Mouse (Mus musculus): ENCODE measurements around the gene Rpl3. TPM values are rescaled to one million over a fixed set of nuclear protein-coding genes. Genes with fewer than 3 reads are reported as not detected.
"Not testable (repeated sequence)": the region's sequence is repeated elsewhere in the genome, so short reads cannot be mapped to it uniquely, and the experiment has no call there.

The Rpl3 gene
- 100 to 1,000 TPM; 600 to 628 TPM for total RNA-seq (2021)
- long read RNA-seq, transcript Rpl3-204 (9 exons, 1,877 nt) = minor isoform, 5 of 581 reads
- long read RNA-seq, transcript Rpl3-201 (10 exons, 1,351 nt) = major isoform, 553 of 581 reads
- long read RNA-seq, partial matches to known transcripts = 11 of 581 reads
- long read RNA-seq, other reads (novel, unspliced or antisense) = 12 of 581 reads

DNA sequence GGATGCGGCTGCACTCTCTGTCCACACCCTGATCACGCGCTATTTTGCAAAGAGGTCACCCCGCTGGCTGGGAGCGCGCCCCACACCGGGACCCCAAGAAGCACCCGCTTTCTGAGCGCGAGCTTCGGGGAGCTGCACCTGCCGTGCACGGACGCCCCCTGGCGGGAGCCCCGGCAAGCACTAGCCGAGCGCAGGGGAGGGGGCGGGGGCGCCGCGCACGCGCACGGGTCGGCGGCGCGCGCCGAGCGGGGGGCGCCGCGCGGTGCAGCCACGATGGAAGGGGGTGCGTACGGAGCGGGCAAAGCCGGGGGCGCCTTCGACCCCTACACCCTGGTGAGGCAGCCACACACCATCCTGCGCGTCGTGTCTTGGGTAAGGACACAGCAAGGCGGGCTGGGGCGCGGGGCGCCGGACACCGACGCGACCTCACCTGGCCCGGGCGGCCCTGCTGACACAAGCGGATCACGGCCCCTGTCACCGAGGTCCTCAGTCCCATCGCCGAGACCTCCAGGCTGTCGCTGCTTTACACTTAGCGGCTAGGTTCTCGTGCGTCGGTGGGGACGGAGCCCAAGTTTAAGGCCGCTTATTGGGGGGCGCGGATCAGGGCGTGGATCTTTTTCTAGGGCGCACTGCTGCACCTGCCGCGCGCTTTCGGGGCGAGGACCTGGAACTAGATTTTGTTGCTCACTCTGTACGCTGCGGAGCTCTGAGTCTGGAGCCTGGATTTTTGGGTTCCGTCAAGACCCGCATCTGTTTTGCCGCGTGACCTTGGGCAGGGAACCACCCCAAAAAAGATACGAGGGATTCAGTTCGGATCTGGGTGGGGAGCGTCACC lies at the start of gene Rpl3, which contains the start of gene Syngr1:
Gene Rpl3, minus strand, starts transcription at position 748 of the 835 bp plus-strand sequence.
Gene Syngr1, plus strand, starts transcription at position 214 of the 835 bp plus-strand sequence.
- DNase-seq (ENCODE audit: low spot score in 2 of 2) = peak; percentile 75 to 89

DNA sequence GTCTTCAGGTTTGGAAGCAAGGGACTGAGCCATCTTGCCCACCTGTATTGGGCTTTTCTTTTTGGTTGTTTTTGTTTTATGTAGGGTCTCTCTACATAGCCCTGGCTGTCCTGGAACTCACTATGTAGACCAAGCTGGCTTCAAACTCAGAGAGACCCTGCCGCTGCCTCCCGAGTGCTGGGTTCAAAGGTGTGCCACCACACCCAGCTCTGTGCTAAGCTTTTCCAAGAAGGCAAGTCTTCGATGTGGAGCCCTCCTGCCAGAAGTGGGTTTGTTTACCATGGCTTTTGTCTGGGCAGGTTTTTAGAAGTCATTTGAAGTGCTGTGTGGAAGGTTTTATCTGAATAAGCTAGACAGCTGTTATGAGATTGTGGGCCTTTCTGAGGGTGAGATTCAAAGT lies 49.2 kb upstream of the Rpl3 start:
- DNase-seq (ENCODE audit: low spot score in 2 of 2) = no peak

DNA sequence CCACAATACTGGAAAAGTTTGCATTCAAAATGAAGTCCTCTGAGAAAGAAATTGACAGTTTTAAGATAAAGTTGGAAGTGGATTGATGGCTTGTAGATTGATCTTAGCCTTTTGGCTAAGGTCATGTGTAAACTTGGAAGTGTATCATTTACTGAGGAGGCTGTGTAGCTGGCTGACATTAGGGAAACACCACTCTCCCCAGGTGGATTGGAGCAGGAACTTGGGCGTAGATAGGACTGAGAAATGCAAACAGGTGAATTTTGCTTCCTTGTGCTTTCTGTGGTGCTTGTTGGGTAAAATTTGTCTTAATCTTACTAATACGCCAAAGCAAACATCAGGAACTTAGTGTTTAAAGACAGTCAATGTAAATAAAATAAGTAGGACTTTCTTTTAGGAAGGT lies 48.6 kb upstream of the Rpl3 start:
- no peak for DNase-seq (ENCODE audit: low spot score in 2 of 2)

DNA sequence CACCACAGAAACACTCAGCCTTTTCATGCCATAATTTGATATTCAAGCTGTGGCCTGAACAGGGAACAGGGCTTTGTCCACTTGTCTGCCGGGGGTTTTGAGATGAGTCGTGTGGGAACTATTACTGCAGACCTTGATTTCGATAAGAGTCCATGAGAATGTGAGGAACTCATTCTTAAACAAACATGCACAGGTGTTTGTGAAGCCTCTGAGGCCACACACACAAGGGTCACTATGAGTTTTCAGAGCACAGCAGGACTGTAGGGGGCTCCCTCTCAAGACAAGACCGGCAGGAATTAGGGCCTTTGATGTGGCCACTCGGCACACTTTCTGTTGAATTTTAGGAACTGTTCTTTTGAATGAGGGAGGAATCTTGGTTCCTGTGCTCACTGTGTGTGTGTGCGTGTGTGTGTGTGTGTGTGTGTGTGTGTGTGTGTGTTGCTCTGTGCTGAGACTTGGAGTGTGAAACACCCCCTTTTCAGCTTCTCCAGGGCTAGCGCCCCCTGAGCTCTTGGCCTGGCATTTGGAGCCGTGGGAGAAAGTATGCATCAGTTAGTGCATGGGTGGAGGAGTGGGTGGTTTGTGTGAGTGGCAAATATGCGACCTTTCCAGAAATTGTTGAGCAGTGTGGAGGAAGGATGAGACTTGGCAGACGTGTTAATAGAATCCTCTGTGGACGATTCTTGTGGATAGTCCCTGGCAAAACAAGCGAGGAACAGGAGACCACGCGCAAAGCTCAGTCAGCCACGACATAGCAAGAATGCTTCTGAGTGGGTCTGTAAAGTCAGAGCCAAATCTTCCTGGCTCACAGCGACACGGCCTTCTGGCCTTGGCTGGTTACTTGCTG lies 46.5 kb upstream of the Rpl3 start:
- DNase-seq (ENCODE audit: low spot score in 2 of 2) = peak; percentile 69 to 79

DNA sequence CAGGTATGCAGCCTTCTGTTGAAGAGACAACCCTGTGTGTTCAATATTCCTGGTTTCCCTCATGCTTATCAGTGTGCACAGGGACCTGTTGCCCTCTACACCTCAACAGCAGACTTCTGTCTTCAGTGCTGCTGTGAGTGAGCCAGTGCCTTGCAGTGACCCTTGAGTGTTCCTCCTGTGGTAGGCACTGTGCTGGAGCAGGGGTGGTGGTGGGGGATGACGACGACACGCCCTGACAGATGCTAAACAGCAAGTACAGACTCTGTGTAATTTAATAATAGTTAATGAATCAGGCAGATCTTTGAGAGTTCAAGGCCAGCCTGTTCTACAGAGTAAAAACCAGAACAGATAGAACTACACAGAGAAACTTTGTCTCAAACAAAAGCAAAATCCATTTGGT lies 45.0 kb upstream of the Rpl3 start:
- DNase-seq (ENCODE audit: low spot score in 2 of 2) = no peak

DNA sequence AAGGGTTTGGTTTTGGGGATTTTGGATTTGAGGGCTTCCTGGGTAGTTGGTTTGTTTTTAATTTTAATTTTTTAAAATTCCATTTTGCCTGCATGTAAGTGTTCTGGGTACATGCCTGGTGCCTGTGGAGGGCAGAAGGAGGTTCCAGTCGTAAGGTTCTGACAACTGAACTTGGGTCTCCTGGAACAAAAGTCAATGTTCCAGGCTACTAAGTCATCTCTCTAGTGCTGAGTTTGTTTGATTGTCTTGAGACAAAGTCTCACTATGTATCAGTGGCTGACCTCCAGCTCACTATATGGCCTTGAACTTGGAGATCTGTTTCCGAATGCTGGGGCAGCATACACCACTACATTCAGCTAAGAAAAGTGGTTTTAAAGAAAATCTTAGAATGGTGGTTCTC lies 43.8 kb upstream of the Rpl3 start:
- DNase-seq (ENCODE audit: low spot score in 2 of 2) = no peak

DNA sequence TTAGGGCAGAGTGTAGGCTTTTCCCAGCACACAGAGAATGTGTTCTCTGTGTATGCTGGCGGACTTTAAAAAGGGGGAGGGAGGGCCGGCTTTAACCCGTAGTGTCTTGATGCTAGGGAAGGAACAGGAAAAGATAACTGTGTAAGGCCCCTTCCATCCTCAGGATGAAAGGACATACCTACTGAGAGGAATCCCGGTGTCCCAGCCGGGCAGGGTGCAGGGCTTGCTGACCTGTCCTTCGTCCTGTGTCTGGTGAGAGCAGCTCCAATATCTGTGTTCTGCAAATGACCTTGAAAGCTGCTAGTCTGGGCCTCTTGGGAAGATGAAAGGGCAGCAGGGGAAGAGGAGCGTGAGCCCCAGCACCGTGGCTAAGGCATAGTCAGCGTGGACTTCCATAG lies 42.8 kb upstream of the Rpl3 start:
- DNase-seq (ENCODE audit: low spot score in 2 of 2) = peak in 1 of 2 experiments; percentile 19

DNA sequence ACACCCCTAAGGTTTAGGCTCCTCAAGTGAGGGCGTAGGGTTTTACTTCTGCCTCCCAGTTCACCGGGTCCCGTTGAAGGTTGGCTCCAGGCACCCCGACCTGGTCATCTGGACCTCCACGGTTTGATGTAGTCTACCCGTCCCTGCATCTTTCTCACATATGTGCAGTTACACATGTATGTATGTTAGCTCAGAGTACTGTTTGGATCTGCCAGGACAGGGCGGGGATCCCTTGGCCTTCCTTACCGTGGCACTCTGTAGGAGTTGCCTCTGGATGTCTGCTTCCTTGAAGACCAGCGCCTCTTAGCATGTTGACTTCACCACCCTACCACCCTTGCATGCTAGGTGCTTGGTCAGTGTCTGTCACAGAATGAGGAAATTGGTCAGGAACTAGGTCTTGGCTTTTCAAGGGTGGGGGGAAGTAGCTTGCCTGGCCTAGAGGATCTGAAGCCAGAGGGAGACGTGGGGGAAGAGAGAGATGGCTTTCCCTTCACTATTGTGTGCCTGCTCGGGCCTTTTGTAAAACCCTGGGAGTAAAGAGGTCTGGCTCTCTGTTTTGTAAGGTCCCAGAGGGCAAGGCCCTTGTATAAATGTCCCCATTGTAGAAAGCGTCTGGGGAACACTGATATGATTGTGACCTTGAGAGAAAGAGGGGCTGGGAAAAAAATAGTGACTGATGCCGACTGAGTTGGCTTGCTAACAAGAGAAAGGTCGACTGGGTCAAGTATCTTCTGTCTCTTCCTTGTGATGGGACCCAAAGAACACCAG lies 42.2 kb upstream of the Rpl3 start:
- DNase-seq (ENCODE audit: low spot score in 2 of 2) = peak in 1 of 2 experiments; percentile 25

DNA sequence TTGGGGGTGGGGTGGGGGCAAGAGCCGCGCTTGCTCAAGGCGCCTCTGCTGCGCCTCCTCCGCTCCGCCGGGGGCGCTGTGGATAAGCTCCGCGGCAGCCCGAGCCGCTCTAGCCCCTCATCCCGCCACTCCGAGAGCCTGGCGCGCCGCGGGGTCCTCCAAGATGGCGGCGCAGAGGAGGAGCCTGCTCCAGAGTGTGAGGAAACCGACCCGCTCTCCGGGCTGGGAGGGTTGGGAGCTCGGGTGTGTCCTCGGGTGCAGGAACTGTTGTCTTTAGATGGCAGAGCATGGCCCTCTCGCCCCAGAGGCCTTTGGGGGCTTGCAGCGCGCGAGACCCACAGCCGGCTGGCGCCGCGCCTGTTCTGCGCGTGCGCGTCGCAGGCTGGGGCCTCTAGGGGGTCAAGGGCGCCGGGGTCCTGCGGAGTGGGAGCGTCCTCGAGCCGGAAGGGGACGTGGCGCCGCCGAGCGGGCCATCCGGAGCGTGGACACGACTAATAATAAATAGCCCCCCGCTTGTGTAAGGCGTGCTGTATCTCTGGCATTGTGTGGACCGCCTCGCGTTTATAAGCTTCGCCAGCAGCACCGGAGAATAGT lies 41.4 kb upstream of the Rpl3 start, which contains the start of gene Tab1:
Gene Tab1, plus strand, starts transcription at position 135 of the 594 bp plus-strand sequence.
- peak; percentile 87 to 93 for DNase-seq (ENCODE audit: low spot score in 2 of 2)

DNA sequence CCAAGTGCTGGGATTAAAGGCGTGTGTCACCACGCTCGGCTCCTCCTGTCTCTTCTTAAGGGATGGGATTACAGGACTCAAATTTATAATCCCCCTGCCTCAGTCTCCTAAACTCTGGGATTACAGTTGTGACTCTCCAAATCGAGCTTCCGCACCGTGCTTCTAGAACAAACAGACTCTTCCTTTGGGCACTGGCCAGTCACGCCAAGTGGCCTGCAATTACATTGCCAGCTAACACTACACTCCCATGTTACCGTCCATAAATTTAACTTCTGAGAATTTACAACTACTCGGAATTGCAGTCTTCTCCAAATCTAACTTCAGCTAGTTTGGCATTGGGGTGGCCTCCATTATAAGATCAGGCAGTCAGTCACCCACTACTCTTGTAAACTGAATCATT lies 40.8 kb upstream of the Rpl3 start:
- no peak for DNase-seq (ENCODE audit: low spot score in 2 of 2)

DNA sequence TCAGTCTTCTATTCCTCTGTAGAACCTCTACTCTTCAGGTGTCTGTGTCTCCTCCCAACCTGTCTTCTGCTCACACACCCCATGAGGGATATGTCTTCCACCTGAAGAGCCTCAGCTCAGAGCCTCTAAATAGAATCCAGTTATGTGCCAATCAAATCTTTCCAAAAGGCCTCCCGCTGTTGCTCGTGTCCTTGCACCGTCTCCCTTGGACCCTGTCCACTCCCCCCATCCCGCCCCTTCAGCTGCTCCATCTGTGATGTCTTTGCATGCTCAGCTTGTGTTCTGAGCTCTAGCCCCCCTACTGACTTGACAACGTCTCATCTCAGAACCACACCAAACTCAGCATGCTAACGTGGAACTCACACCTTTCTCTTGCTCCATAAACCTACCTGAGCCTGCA lies 39.8 kb upstream of the Rpl3 start:
- no peak for DNase-seq (ENCODE audit: low spot score in 2 of 2)

DNA sequence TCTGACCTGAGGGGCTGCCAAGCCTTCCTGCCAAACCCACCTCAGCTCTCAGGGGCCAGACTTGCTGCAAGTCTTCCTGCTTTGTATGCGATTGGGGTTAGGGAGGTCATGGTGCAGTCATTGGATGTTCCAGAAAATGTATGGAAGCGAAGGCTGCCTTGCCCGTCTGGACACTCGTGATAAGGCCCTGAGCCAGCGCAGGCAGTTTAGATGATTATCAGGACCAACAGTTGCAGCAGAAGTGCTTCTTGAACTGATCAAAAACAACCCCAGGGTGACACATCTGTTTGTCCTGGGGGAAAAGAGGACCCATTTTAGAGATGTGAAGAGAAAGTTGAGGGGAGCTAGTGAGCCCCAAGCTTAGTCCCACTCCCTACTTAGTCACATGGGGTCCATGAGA lies 39.0 kb upstream of the Rpl3 start:
- DNase-seq (ENCODE audit: low spot score in 2 of 2) = no peak

DNA sequence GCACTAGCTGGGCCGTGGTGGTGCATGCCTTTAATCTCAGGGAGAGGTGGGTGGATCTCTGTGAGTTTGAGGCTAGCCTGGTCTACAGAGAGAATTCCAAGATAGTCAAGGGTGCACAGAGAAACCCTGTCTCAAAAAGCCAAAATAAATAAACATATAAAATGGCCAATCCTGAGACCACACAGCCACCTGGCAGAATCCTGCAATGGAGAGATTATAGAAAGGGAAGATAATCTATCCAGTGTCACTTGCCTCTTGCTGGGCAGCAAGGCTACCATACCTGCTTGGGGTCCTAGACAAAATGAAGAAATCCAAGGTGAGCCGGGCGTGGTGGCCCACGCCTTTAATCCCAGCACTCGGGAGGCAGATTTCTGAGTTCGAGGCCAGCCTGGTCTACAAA lies 38.3 kb upstream of the Rpl3 start:
- no peak for DNase-seq (ENCODE audit: low spot score in 2 of 2)

DNA sequence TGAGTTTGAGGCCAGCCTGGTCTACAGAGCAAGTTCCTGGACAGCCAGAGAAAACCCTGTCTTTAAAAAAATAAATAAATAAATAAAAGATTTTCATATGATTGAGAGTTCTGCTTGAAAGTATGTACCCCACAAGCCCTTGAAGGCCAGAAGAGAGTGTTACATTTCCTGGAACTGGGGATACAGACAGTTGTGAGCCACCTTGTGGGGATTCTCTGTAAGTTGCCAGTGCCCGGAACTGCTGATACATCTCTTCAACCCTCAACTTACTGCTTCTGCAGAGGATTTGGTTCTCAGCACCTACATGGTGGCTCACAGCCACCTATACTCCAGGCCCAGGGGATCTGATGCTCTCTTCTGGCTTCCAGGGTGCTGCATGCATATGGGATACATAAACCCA lies 35.5 kb upstream of the Rpl3 start:
- no peak for DNase-seq (ENCODE audit: low spot score in 2 of 2)

DNA sequence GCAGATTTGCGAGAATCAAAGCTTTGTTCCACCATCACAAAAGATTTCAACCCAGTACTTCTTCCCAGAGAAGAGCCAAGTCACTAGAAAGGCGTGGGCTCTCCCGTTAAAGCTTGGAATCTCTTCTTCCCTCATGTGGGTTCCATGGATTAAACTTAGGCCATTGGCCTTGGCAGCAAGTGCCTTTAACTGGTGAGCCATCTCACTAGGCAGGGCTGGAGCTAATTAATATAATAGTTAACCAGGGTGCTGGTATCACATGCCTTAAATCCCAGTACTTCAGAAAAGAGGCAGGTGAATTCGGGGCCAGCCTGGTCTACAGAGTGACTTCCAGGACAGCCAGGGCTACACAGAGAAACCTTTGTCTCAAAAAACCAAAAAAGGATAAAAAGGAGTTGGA lies 33.0 kb upstream of the Rpl3 start:
- DNase-seq (ENCODE audit: low spot score in 2 of 2) = no peak

DNA sequence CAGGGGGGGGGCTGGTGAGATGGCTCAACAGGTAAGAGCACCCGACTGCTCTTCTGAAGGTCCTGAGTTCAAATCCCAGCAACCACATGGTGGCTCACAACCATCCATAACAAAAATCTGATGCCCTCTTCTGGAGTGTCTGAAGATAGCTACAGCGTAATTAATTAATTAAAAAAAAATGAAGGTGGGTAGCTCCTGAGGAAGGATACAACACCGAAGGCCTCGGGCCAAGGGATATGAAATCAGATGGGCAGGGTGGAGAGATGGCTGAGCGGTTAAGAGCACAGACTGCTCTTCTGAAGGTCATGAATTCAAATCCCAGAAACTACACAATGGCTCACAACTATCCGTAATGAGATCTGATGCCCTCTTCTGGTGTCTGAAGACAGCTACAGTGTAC lies 30.8 kb upstream of the Rpl3 start:
- not testable (repeated sequence) for DNase-seq (ENCODE audit: low spot score in 2 of 2)

DNA sequence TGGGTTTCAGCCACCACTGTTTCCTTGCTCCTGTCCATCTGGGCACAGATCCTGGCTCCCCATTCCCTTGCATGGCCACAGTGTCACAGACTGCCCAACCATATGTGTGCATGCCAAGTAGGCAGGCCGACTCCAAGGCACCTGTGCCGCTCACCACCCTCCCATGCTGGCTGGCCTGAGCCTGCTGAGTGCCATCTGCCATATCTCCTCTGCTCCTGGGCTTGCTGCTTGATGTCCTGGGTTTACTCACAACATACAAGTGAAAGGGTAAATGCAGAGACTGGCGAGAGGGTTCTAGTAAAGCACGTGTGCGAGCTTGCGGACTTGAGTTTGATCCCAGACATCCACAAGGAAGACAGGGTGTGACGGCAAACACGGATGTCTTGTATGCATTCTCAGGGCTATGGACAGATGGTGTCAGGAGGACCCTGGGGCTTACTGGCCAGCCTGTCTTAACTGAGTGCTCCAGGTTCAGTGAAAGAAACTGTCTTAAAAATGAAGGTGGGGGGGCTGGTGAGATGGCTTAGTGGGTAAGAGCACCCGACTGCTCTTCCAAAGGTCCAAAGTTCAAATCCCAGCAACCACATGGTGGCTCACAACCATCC lies 30.2 kb upstream of the Rpl3 start:
- no peak for DNase-seq (ENCODE audit: low spot score in 2 of 2)

DNA sequence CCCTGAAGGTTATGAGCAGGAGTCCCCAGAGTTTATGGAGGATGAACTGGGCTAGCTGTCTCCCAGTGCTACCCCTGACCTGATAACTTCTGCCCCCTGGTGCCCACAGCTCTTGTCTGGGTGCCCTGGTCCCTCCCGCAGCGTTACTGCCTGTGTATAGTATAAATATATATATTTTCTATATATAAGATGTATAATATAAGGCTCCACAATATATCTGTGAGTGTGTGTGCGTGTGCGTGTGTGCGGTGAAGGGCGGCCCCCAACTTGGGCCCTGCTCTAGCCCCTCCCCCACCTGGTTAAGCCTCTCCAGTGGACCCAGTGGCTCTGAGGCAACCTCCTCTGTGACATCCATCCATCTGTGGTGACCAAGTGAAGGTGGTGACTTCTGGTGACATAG lies 27.4 kb upstream of the Rpl3 start:
- no peak for DNase-seq (ENCODE audit: low spot score in 2 of 2)

DNA sequence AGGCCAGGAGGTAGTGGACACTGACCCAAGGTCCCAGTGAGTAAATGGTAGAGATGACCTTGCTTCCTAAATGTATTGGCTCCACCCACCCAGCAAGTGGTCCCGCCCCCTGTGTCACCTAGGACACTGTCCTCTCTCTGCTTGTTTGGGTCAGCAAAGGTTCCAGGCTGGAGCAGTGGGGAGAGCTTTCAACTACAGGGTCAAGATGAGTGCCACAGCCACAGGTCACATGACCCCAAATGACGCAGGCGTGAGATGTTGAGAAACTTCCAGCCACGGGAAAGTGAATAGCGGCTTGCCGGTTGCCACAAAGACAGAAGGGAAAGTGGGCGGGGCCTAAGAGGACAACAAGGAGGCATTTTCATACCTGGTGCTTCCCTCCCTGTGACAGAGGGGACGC lies 25.5 kb upstream of the Rpl3 start:
- no peak for DNase-seq (ENCODE audit: low spot score in 2 of 2)

All from layer of hippocampus, adult 18-20 months (tissue).